Mouse (Mus musculus) urinary bladder, adult 18-20 months (tissue): ENCODE data around the gene Elmo1.
"Not testable (repeated sequence)": the region's sequence is repeated elsewhere in the genome, so short reads cannot be mapped to it uniquely, and the experiment has no call there.

Experiments used
- DNase-seq, 2 experiments: peaks; one replicate each; pipeline ENCODE4 v3.0.0; 2022; ENCODE audit warnings: low spot score in 2 of 2, mixed read lengths in 2 of 2

Gene Elmo1

GRCm38 (mm10) chr13:20606891-20607290 is 516.5 kb downstream of the Elmo1 start:
- no peak for DNase-seq

DNA sequence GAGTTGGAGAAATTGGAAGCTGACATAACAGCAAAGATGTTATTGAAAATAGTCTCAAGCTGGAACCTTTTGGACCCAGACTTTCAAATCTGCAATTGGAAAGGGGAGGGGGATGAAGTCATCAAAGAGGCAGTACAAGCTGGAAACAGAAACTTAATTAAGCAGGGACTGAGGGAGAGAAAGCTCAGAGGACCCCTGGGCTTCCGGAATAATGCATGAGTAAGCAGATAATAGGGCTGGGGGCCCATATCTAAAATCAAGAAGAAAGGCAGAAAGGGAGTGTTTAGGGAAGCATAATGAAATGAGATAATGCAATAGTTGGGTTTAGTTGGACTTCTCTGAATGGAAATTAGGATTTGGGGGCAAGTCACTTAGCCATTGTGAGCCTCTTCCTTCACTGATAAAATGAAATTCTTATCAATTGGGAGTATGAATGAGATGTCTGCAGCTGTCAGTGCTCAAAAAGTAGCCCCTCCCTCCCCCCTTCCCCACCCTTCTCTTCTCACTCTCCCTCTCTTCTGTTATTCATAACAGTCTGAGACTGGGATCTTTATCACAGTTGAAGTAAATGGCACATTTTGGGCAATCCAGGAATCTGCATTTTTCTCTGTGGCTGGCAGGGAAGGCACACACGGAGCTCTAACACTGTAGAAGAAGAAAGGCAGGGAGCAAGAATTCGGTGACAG is 518.8 kb downstream of the Elmo1 start:
- no peak for DNase-seq

GRCm38 (mm10) chr13:20615596-20616469 is 525.4 kb downstream of the Elmo1 start:
- no peak for DNase-seq

- DNase-seq = no peak
Observed at GRCm38 (mm10) chr13:20619946-20620345, 529.5 kb downstream of the Elmo1 start.

- DNase-seq = no peak
Observed at GRCm38 (mm10) chr13:20623071-20623850, 532.9 kb downstream of the Elmo1 start.

DNA sequence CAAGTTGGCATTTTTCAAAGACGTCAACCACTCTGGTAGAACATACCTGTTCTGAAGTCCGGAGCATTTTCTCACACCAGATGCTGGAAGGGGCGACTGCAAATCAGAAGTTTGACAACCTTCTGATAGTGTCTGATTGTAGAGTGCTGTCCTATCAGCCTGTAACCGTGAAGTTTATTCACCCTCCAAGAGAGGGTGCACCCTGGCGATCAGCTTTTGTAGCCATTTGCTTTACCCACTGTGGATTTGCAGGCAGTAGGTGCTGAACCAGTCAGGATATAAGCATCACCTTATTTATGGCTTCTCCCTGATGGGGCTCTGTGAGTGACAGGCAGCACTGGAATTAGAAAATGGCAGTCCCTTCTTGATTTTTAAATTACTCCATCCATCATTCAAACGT is 537.4 kb downstream of the Elmo1 start:
- no peak for DNase-seq

DNA sequence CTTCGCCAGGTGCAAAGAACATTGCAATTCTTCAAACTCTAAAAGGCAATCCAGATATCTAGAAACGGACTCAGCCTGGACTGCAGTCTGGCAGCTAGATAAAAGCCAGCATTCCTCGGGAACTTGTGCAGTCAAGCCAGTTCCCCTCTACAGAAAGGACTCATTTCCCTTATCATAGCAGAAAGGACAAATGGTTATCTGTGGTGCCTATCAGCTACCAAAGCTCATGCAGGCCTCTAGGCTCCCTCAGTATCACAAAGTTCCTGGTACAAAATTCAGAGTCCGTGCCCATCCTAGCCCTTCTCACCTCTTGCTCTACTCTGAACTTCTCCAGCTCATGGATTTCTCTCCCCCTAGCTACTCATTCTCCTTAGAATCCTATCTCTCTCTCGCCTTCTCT is 542.1 kb downstream of the Elmo1 start:
- no peak for DNase-seq

GRCm38 (mm10) chr13:20634679-20635078 is 544.3 kb downstream of the Elmo1 start:
- not testable (repeated sequence) for DNase-seq

- no peak for DNase-seq
Observed at GRCm38 (mm10) chr13:20635646-20636045, 545.2 kb downstream of the Elmo1 start.
